Mouse (Mus musculus): ENCODE measurements around the gene Cdk6.
"Not testable (repeated sequence)": the region's sequence is repeated elsewhere in the genome, so short reads cannot be mapped to it uniquely, and the experiment has no call there.

Gene Cdk6

GRCm38 (mm10) chr5:3509503-3509902 is 168.2 kb downstream of the Cdk6 start:
- no peak for DNase-seq (ENCODE audit: low read depth, low spot score)

DNA sequence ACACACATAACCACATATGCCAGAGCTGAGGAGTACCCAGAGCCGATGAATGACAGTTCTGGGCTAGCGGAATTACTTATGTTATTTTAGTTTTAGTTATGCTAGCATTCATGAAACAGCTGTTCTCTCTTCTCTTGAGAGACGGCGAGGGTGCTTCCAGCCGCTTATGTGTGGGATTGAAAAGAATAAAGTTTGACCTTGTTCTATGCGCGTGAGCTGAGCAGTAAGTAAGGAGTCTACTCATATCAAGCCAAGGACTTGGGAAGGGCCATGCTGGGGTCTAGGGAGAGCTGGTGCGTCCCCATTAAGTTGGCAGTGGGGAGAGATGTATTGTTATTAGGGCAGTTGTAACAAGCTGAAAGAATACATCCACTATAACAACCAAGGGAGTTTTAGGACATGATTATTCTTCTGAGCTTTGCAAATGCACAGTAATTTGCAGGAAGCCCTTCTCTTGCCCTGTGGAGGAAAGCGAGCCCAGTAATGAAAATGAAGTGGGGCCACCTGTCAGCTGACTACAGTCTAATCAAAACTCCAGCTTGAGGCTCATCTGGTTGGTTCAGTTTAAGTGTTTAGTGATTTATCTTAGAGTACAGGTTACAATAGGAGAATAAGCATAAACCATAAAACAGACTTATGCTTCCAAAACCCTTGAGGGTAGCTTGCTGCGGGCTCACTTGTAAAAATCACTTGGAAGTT is 170.0 kb downstream of the Cdk6 start:
- DNase-seq (ENCODE audit: low read depth, low spot score) = no peak

GRCm38 (mm10) chr5:3512584-3512983 is 171.3 kb downstream of the Cdk6 start:
- no peak for DNase-seq (ENCODE audit: low read depth, low spot score)

GRCm38 (mm10) chr5:3514901-3515311 is 173.6 kb downstream of the Cdk6 start:
- no peak for DNase-seq (ENCODE audit: low read depth, low spot score)

DNA sequence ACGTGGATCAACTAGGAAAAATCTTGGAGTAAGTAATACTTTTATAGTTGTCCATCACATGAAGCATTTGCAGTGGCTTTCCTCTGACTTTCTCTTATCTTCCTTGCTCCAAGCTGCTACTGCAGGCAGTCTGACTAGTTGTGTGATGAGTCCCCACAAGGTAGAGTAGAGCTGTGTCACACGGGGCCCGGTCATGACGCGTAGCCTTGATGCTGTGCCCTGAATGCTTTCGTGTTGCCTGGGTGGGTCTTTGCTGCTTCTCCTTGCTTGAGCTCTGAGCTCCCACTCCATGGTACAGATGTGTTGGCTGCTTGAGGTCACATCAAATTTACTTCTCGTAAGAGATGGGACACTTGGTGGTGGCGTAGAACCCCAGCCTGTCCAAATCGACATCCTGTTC is 174.2 kb downstream of the Cdk6 start:
- DNase-seq (ENCODE audit: low read depth, low spot score) = no peak

DNA sequence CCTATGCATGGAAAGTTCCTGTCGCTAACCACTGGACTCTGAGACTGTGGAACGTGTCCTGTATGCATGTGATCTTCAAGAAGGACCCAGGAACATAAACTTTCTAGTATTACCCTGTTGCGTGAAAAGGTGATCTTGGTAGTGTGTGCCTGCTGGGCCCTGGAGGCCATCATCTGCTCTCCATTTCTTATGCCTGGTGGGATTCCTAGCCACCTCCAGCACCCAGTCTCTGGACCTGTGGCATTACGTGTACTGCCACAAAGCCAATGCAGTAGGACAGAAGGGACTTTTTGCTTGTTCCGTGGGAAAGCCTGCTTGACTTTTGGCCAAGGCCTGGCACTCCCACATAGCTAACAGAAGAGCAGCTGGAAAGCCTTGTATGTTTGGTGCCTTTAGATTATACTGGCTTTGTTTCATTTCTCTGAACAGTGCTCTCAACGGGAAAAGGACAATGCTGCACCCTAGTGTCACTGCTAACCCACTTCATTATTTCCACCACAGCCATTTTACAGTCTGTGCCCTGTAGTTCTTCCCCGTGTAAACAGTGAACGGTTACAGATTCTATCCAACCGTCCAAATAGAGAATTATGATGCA is 175.3 kb downstream of the Cdk6 start:
- peak; percentile 25 for DNase-seq (ENCODE audit: low read depth, low spot score)

- no peak for DNase-seq (ENCODE audit: low read depth, low spot score)
Measured at GRCm38 (mm10) chr5:3520493-3521359, 179.4 kb downstream of the Cdk6 start.

DNA sequence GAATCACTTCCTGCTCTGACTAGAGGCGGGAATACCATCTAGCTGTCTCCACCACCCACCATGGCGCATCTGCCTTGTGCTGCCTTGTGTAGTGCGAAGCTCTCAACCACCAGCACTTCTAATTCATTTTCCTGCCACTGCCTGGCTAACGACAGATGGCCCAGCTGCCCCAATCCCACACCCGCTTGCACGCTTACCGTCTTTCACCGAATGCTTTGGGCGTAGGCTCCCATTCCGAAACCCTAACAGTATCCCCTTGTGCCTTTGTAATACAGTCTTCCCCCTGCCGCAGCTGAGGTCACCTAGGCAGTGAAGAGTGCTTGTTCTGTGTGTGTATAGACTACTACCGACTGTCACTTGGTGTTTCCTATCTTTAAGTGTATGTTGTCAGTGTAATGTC is 180.5 kb downstream of the Cdk6 start:
- DNase-seq (ENCODE audit: low read depth, low spot score) = no peak

GRCm38 (mm10) chr5:3522826-3523225 is 181.5 kb downstream of the Cdk6 start:
- DNase-seq (ENCODE audit: low read depth, low spot score) = no peak

DNA sequence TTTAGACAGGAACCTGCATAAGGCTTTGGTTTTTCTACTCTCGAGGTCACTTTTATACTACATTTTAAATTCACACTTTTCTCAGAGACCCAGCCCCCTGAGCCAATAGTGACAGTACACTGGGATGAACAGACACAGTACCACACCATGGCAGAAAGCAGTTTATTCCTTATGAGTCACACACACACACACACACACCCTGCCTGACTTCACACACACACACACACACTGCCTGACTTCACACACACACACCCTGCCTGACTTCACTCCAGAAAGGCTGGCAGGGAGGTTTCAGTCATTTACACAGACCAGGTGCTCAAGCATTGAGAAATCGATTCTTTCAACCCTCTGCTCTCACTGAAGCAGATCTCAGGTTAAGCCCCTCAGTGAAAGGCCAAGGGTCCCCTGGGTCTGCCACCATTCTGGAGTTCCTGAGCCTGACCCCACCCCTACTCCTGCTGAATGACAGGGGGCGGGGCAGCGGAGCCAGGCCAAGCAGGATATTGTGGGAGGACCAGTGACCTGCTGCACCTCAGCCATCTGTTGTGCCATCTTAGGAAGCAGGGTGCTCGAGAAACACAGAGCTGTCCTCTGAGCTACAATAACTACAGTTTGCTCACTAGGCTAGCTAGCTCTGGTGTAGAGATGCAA is 185.9 kb downstream of the Cdk6 start:
- no peak for DNase-seq (ENCODE audit: low read depth, low spot score)

GRCm38 (mm10) chr5:3529585-3530189 is 188.4 kb downstream of the Cdk6 start:
- no peak for DNase-seq (ENCODE audit: low read depth, low spot score)

DNA sequence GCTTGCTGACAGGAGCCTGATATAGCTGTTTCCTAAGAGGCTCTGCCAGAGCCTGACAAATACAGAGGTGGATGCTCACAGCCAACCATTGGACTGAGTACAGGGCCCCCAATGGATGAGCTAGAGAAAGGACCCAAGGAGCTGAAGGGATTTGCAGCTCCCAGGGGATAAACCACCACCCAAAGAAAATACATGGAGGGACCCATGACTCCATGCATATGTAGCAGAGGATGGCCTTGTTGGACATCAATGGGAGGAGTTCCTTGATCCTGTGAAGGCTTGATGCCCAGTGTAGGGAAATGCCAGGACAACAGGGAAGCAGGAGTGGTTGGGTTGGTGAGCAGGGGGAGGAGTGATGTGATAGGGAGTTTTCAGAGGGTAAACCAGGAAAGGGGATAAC is 190.8 kb downstream of the Cdk6 start:
- not testable (repeated sequence) for DNase-seq (ENCODE audit: low read depth, low spot score)

- DNase-seq (ENCODE audit: low read depth, low spot score) = no peak
Measured at GRCm38 (mm10) chr5:3536592-3537212, 195.4 kb downstream of the Cdk6 start.

- DNase-seq (ENCODE audit: low read depth, low spot score) = no peak
Measured at GRCm38 (mm10) chr5:3538505-3539472, 197.5 kb downstream of the Cdk6 start.

- no peak for DNase-seq (ENCODE audit: low read depth, low spot score)
Measured at GRCm38 (mm10) chr5:3541871-3542270, 200.6 kb downstream of the Cdk6 start.

- peak; percentile 95 for DNase-seq (ENCODE audit: low read depth, low spot score)
Measured at GRCm38 (mm10) chr5:3543629-3544479, 202.6 kb downstream of the Cdk6 start, which contains the start of gene Fam133b. Fam133b (plus strand) TSS chr5:3543833.

DNA sequence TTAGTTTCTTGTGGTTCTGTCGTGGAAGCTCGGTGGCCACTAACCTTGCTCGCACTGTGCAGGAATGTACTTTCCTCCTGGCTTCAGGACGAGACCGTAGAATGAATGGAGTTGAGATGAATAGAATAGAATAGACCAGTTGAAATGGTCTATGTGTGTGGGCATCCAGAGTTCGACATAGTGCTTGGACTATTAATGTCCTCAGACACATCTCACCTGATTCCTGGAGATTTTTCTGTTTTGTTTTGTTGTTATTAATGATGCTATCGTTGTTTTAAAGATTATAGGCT is 203.1 kb downstream of the Cdk6 start:
- DNase-seq (ENCODE audit: low read depth, low spot score) = no peak

GRCm38 (mm10) chr5:3546226-3546625 is 204.9 kb downstream of the Cdk6 start:
- DNase-seq (ENCODE audit: low read depth, low spot score) = no peak

DNA sequence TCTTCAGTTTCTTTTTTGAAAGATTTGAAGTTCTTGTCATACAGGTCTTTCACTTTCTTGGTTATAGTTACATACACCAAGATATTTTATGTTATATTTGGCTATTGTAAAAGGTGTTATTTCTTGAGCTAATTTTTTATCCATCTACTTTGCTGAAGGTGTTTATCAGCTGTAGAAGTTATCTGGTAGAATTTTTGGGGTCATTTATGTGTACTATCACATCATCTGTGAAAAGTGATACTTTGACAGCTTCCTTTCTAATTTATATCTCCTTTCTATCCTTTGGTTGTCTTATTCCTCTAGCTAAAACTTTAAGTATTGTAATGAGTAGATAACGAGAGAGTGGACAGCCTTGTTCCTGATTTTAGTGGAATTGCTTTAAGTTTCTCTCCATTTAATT is 210.2 kb downstream of the Cdk6 start:
- no peak for DNase-seq (ENCODE audit: low read depth, low spot score)

Data from forelimb bud, embryonic 11.5 days (tissue).